Mouse (Mus musculus) adipocyte (in vitro differentiated cells): ENCODE results near the gene Gm28870.
"Not testable (repeated sequence)": the region's sequence is repeated elsewhere in the genome, so short reads cannot be mapped to it uniquely, and the experiment has no call there.

Source experiments
- DNase-seq: peaks from one replicate; pipeline ENCODE4 v3.0.0-alpha.2; 2016; ENCODE audit warnings: low spot score

Gene Gm28870

DNA sequence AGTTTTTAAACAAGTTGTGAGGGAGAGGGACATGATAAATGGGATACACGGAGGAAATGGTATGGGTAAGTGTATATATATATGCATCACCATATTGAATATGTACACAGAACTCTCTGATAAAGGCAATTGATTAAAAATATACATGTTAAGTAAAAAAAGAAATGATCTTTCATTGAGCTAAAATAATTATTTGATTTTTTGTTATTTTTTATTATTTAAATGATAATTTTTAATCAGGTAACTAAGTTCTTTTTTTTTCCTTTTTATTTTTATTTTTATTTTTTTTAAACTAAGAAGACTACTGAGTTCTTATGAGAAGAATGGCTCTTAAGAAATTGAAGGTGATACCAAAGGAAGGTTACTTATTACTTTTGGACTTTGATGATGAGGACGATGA, at the start of gene Gm28870:
Gene Gm28870 (plus strand): TSS at position 301 of the 400 bp plus-strand sequence.
- not testable (repeated sequence) for DNase-seq
